Mouse (Mus musculus) heart, postnatal 36 days (tissue): ENCODE measurements around the gene 3110082I17Rik. TPM values are rescaled to one million over a fixed set of nuclear protein-coding genes. Genes with fewer than 3 reads are reported as not detected.
A peak's percentile ranks its signal among the peaks of the same experiment; 100 is the strongest.
"Not testable (repeated sequence)": the region's sequence is repeated elsewhere in the genome, so short reads cannot be mapped to it uniquely, and the experiment has no call there.

ENCODE experiments used
- DNase-seq, 2 experiments: peaks; one replicate each; pipeline ENCODE4 v3.0.0; 2021 to 2022
- intact Hi-C: fragments of 180-260 bp; cut with DNase I; formaldehyde crosslinking; loops from one replicate; pipeline ENCODE4 v1.15.1; 2025
- total RNA-seq, 2 experiments: library from RNA; stranded (reverse); gene quantifications; 2 replicates each; pipeline ENCODE4 v1.2.3; 2021

Gene 3110082I17Rik
- total RNA-seq, 2 experiments from 2014 or later: 4.7 to 5.5 TPM

DNA sequence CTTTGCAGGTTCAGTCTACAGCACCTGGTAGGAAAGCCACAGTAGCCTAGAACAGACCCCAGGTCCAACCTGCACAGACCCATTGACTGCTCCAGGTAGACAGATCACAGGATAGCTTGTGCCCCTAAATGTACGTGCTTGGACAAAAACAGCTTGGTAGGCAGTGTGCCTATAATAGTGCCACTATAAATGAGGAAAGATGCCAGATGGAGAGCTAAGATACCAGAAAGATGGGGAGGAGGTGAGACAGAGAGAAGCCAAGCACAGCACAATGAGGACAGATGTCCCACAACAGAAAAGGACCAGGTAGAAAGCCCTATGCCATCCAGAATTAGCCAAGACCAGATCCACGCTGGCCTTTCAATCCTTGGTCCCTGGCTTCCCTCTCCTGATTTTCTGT is 58.2 kb downstream of the 3110082I17Rik start:
- intact Hi-C loops: loop anchor here (10.0 kb wide), 1 partner anchor 393 kb away; the partner anchor contains the start of gene Mafk
- no peak for DNase-seq

GRCm38 (mm10) chr5:139399991-139400390 is 60.3 kb downstream of the 3110082I17Rik start:
- intact Hi-C loops: loop anchor here (10.0 kb wide), 1 partner anchor 395 kb away; the partner anchor contains the start of gene Mafk
- DNase-seq: no peak

DNA sequence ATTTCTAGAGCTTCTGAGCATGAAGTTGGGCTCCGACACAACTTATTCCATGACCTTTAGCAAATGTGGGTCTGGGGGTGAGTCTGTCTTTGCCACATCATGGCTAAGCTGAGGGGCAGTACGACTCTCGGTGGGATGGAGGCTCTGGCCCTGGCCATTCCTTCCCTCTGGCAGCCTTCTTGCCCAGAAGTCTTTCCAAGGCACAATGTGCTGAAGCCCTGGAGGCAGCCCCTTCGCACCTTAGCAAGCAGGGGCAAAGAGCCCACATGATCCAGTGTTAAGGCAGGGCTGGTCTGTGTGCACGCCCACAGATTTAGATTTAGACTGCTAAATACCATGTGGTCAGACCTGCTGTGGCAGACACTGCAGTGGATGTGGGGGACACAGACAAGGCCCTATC is 61.5 kb downstream of the 3110082I17Rik start:
- DNase-seq: no peak
- intact Hi-C loops: loop anchor here (1.0 kb wide), 1 partner anchor 34 kb away; no protein-coding TSS in a partner anchor

DNA sequence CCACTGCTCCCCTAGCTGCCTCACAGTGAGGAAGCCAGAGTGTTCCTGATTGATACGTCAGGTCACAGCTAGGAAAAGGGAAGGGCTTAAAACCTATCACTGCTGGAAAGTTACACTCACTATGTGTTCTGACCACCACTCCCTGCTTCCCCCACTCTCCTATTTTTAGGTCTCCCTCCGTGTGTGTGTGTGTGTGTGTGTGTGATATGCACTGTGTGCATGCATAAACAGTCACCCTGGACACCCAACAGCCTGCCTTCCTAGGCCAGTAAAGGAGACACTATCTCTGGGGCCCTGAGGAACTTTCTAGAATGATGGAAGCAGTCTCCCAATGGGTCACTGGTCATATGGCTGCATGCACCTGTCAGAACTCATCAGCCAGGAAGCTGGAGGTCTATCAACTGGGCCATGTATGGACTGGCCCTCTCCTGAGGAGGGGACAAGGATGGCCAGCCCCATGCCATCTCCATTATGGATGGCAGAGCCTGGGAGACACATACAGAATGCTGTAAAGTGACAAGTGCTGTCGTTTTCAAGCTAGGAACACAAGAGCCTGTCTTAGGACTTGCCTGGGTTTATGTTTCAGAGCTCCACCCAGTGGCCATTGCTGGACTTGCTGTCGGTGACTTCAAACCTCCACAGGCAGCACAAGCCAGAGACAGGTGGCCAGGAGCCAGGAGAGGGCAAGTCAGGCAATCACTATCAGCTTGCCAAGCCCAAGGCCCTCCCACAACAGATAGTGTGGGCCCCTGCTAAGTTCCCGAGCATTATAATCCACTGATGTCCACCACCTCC is 62.2 kb downstream of the 3110082I17Rik start:
- DNase-seq: peak; percentile 94 to 96
- intact Hi-C loops: loop anchor here (1.0 kb wide), 1 partner anchor 34 kb away; no protein-coding TSS in a partner anchor

GRCm38 (mm10) chr5:139397359-139397916 is 62.9 kb downstream of the 3110082I17Rik start:
- intact Hi-C loops: no loop called here
- DNase-seq: no peak

DNA sequence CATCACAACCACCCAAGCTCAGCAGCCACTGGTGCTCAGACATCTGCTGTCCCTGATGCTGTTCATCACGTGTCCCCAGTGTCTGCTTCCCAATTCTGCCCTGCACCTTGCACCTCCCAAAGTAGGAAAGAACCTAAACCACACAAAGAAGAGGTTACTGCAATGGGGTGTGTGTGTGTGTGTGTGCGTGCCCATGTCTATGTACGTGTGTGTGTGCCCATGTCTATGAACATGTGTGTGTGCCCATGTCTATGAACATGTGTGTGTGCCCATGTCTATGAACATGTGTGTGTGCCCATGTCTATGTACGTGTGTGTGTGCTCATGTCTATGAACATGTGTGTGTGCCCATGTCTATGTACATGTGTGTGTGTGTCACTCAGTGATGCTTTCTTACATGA is 64.8 kb downstream of the 3110082I17Rik start:
- DNase-seq: no peak
- intact Hi-C loops: no loop called here

GRCm38 (mm10) chr5:139394399-139394798 is 65.9 kb downstream of the 3110082I17Rik start:
- no peak for DNase-seq
- intact Hi-C loops: no loop called here

DNA sequence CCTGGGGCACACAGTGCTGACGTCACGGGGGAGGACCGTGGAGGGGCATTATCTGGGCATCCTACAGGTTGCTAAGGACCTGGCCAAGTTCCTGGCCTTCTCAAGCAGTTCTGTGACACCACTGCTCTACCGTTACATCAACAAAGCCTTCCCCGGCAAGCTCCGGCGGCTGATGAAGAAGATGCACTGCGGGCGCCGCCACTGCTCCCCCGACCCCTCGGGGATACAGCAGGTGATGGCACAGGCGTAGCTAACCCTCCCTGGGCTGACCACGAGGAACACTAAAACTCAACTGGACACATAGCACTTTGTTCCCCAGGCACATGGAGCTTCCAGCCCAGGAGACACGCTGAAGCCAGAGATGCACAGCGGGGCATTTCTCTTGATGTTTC is 67.1 kb downstream of the 3110082I17Rik start:
- no peak for DNase-seq

GRCm38 (mm10) chr5:139392219-139393196 is 67.8 kb downstream of the 3110082I17Rik start:
- no peak for DNase-seq
- intact Hi-C loops: no loop called here

More for the DNA sequence above, 67.1 kb downstream of the 3110082I17Rik start:
- intact Hi-C loops: no loop called here

GRCm38 (mm10) chr5:139391309-139391990 is 68.9 kb downstream of the 3110082I17Rik start:
- peak in 1 of 2 experiments; percentile 54 for DNase-seq
- intact Hi-C loops: no loop called here

- intact Hi-C loops, DNase-seq: not testable (repeated sequence)
Observed at GRCm38 (mm10) chr5:139390324-139391119, 69.8 kb downstream of the 3110082I17Rik start.

DNA sequence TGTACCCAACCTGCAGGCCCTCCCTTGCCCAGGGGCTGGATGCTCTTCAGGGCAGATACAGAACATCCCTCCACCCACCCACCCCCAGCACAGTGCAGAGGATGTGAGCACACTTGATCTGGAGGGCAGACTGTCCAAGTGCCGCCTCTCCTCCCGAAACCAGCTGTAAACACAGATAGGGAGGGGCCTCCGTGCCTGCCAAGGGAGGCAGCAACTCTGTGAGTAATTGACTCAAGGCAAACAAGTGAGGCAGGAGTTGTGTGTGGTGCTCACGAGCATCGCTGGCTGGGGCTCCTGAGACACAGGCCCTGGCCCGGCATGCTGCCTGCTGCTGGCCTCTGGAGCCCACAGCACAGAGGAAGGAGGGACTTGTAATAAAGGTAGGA is 70.7 kb downstream of the 3110082I17Rik start:
- intact Hi-C loops: no loop called here
- peak; percentile 72 to 76 for DNase-seq

GRCm38 (mm10) chr5:139388694-139389675 is 71.3 kb downstream of the 3110082I17Rik start:
- DNase-seq: no peak
- intact Hi-C loops: no loop called here

DNA sequence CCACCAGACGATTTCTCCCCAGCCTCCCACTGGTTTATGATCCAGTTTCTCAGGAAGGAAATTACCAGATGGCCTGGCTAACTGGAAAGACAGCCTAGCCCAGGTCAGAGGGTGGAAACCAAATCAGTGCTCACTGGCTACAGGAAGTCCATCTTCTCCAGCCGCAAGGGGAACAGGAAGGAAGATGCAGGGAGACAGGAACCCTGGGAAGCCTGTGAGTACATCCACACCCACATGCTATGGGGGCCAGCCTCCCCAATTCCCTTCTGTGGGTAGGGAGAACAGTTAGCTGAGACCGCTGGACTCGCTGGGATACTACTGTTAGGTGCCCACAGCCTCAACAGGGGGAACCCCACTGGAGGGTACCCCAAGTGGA is 72.1 kb downstream of the 3110082I17Rik start:
- peak in 1 of 2 experiments; percentile 54 for DNase-seq
- intact Hi-C loops: no loop called here

DNA sequence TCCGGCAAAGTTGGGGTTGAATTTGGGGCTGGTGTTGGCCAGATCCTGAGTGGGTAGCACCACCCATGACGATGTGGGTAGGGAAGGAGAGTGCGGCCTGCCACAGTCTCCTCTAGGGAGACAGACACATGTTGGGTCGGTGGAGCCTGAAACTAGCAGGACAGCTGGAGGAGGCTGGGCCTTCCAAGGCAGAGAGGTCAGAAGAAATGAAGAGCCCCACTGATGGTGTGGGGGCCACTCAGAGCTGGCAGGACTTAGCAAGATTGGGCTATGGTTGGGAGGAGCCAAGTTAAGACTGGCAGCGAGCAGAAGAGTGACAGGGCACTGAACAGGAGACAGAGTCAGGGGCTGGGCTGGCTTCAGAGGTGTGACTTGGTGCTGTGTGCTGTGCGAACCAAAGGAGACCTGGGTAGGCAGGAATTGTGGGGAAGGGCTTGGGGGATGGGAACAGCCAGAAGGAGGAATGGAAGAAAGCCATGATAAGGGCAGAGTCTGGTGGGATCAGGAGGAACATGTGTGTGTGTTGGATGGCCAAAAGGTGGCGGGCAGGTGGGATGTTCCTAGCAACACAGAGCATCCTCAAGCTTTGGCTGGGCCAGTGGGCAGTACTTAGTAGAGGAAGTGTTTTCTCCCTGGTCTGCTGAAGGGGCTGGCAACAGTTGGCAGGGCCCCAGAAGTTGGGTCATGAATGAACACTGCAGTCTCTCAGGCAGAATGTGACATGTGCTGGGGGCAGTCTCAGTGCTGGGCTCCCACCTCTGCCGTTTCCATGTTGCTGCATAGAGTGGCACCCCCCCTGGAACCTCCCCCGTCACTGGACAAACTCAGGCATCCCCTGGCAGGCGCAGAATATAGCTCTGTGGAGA is 72.8 kb downstream of the 3110082I17Rik start:
- intact Hi-C loops: no loop called here
- DNase-seq: no peak

- intact Hi-C loops: no loop called here
Observed at GRCm38 (mm10) chr5:139386047-139386446, 74.3 kb downstream of the 3110082I17Rik start.

GRCm38 (mm10) chr5:139384531-139384930 is 75.8 kb downstream of the 3110082I17Rik start:
- DNase-seq: peak in 1 of 2 experiments; percentile 53
- intact Hi-C loops: no loop called here

More at GRCm38 (mm10) chr5:139386047-139386446, 74.3 kb downstream of the 3110082I17Rik start:
- DNase-seq: no peak
